Mouse (Mus musculus) fibroblast of lung, adult 2 months (primary cell): ENCODE data around the gene Klhl25.
"Not testable (repeated sequence)": the region's sequence is repeated elsewhere in the genome, so short reads cannot be mapped to it uniquely, and the experiment has no call there.

Experiments
- DNase-seq: peaks from one replicate; pipeline ENCODE4 v3.0.0-alpha.2; 2011; ENCODE audit warnings: low read depth

The Klhl25 gene

DNA sequence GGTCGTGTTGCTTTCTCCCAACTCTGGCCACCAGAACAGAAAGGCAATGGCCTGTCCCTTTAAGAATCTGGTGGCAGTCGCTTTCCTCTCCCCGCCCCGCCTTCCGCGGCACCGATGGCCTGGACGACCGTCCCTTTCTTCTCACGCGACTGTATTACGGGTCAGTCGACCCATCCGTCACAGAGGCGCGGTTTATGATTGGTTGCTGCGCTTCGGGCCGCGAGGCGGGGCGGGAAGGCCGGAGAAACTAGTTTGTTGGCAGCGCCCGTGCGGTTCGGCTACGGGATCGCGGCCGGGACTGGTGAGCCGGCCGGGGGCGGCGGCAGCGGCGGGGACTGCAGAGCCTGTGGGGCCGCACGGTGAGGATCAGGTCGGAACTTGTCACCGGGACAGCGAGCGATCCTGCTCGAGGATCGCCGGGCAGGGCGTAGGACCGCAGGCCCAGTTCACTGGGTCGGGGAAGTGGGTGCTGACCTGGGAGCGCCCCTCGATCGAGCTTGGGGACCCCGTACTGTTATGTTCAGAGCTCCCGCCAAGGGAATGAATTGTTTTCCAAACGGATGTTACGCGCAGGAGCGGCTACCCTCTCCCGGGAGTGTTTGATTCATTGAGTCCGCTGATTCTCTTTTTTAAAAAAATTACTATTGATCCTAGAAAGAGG is at the start of gene Klhl25:
TSS of gene Klhl25 (plus strand) at position 196 of the 661 bp plus-strand sequence.
- peak; percentile 94 for DNase-seq

DNA sequence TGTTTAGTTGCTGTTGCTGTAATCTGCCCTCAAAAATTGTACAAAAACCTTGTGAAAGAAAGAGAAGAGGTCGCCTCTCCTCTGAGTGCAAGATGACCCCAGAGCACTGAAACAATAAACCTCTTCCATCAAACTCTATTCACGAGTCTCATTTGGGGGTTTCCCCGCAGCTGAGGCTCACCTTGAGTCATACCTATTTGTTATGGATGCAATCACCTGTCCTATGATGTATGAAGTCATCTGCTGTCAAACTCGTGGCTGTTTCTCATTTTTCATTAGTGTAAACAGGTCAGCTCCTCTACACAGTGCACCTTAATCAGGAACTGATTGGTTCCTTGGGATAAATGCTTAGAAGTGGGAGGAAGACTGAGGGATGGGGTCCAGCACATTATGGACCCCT is 47.6 kb upstream of the Klhl25 start:
- no peak for DNase-seq

DNA sequence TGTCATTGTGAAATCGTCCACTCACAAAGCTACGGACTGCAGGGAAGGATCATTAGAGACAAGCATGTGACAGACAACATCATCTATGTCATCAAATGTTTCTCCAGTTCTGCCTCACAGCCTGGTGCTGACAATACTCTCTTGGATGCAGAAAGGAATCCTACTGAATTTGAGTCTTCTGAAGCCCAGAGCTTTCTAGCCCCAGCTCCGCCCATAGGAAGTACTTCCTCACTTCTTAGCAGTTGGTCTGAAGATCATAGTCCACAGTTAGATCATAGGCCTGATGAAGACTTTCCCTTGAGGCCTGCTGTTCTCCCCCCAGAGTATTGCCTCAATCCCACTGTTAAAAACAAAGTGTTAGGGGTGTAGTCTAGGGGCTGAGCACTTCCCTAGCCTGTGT is 47.1 kb upstream of the Klhl25 start:
- no peak for DNase-seq

DNA sequence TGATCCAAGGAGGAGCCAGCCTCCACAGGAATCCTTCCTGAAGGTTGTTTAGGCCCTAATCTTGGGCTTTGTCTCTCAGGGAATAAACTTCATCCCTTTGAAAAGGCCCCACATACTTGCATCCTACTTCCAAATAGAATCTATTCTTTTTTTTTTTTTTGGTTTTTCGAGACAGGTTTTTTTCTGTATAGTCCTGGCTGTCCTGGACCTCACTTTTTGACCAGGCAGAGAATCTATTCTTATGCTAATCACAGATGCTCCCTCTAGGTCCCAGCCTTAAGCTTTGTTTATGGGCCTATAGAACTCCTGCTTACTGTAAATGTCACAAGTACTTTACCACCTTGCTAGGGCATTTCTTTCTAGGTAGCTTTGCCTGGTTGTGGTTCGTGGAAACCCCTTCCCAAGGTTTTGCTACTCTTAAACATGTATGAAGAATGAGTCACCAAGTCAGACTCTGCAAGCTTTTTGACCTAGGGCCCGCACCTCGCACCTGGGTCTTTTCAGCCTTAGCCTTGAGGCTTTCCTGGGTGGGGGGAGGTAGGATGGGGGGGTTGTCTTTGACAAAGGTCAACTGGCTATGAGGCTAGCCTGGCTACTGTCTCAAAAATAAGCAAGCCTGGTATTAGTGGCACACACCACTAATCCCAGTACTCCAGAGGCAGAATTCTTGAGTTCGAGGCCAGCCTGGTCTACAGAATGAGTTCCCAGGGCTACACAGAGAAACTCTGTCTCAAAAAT is 46.3 kb upstream of the Klhl25 start:
- no peak for DNase-seq

DNA sequence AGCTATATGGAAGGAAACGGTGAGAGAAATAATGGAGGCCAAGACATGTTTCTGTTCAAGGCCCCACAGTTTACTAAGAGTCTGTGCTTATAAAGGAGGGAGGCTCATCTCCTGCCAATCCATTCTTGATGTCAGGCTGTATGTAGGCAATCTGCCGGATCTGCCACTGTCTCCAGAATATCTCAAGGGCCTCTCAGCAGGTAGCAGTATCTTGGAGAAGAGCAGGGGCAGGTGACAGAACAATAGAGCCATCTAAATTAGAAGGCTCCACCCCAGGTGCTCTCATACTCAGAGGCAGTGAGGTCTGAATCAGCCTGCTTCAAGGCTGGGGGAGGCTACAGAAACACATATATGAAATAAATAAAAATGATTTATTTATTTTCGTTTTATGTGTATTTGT is 45.2 kb upstream of the Klhl25 start:
- DNase-seq = no peak

DNA sequence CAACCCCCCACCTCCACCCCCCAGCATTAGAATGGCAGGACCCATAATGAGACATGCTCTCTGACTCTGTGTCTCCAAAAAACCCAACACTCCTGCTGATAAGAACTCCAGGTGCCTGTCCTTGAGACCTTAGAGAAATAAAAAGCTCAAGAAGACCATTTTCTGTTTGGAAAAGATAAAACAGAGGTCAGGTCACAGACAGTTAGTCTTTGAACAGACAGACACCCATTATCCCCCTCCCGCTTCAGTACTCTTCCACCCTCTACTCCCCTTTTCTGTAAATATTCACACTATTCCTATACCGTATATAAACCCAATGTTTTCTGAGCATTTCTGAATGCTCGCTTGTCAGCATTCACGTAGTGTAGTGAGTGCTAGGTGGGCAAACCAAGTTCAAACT is 41.9 kb upstream of the Klhl25 start:
- no peak for DNase-seq

DNA sequence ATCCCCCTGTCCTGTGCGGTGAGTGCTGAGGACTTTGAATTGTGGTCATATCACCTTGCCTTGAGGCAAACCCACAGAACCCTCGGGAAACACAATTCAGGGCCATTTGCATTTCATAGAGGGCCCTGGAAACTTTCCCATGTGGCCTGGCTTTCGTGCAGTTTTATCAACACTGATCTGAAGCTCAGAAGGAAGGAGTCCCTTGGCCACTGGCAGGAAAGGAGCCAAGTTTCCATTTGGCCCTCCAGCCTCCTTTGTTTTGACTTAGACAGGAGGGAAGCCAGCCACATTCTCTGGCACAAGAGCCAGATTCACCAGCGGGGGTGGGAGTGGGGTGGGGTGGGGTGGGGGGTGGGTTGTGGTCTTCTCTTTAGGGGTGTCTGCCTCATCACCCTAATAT is 41.4 kb upstream of the Klhl25 start:
- no peak for DNase-seq

DNA sequence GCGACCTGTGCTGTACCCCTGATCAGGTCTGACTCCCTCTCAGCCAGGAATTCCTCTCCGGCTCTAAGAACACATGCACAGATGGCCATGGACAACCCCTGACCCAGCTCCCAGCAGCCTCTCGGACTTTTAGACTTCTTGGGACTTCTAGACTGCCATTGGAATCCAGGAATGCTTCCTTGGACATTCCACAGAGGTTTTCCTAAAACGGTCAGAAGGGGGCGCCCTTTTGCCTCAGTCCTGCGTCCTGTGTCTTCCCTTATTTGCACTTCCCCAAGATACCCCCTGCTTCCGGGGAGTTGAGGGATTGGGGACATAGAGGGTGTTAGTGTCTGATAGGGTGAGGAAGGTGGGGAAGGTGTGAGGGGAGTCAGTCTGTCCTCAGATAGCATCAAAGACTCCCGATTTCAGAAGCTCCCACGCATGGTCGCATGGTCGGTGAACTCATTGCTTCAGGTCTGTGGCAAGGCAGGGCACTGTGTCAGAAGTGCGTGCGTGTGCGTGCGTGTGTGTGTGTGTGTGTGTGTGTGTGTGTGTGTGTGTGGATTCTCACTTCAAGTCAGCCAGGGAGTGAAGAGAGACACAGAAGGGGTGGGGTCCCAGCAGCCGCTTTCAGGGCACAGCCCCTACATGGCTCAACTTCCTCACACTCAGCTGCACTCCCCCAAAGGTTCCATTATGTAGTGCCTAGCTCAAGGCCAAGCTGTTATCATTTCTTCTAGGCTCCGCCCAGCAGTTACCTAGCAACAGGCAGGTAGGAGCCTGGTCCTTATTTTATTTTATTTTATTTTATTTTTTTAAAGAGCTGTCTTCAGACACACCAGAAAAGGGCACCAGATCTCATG is 40.4 kb upstream of the Klhl25 start:
- no peak for DNase-seq

DNA sequence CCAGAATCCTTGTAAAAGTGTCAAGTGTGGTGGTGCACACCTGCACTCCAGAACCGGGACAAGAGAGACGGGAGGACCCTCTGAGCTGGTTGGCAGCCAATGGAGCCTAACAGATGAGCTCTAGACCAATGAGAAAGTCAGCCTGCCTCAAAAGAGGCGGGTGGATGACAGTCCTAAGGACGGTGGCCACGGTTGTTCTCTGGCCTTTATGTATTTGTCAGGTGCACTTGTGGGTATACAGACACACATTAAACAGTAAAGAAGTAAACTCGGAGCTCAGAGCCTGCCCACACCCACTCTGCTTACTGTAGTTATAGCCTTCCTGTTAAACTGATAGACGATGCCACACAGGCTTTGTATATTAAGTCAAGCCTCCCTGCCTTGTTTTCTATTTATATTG is 27.4 kb upstream of the Klhl25 start:
- no peak for DNase-seq

DNA sequence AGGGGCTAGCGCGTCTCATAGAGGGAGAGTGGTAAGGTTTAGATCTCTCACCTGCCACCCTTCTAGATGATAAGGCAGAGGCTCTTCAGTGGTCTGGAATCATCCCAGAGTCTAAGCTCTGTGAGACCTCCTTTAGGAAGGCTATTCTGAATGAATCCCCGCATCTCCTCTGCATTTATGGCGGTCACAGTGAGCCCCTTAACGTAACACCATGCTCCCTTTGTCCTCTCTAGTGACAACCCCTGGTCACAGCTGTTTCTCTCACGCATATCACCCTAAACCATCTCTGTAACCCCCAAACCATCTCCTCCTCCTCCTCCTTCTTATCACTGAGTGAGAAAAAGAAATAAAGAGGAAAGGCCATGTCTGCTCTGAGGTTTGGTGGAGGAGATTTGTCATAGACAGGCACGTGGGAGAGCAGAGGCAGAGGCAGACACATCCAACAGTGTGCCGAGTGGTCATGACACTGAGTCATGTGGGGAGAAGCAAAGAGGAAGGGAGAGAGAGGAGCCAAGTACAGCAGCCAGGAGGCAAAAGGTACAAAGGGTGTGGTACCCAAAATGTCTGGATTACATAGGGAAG is 25.9 kb upstream of the Klhl25 start:
- no peak for DNase-seq

DNA sequence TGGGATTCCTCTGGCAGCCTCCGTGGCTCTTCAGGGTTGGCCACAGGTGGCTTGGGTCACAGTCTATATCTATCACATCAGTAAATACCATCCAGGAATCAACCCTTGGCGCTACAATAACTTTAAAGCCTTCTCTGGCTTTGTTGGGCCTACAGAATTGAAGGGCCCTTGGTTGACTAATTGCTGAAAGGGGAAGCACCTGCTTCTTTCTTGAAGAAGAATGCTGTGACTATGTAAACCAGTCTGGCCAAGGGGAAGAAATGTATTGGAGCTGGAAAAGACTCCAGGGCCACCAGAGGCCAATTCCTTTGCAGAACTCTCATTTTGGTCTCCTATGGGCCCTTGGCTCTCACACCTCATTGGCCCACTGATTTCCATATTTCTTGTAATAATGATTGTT is 25.0 kb upstream of the Klhl25 start:
- DNase-seq = no peak

DNA sequence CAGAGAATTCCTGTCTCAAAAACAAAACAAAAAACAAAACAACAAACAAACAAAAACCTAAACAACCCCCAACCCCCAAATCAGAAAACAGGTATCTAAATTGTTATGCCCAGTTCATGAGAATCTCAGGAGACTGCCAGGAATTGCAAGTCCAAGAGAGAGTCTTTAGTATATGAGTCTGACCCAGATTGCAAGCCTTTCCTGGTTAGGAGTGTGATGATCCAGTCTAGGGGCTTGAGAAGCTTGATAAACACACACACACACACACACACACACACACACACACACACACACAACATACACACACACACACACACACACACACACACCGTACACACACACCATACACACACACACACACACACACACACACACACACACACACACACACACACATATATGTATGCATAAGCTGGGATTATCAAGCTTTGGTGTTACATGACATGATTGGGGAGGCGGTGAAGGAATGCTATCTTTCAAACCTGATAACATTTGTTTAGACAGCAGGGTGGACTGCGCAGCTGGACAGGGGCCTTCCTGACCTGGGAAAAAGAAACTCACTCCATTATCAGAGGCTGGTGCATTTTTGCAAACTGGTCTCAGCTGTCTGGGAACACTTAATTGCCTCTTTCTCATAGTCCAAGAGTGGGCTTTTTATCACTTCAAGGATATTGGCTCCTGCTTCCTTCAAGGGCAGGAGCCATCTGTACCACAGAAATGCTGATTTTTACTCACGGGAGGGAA is 21.6 kb upstream of the Klhl25 start:
- no peak for DNase-seq

DNA sequence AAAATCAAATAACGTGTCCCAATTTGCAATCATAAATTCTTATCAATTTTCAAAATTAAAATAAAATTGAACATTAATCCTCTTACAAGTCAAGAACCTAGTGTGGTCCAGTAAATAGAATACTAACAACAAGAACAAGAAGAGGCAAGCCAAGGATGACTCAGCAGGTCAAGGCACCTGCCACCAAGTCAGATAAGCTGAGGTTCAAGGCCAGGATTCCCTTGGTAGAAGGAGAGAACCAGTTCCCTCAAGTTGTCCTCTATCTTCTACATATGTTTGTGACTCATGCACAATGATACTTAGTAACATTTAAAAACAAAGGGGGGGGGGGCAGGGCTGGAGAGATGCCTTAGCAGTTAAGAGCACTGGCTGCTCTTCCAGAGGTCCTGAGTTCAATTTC is 20.8 kb upstream of the Klhl25 start:
- DNase-seq = no peak

DNA sequence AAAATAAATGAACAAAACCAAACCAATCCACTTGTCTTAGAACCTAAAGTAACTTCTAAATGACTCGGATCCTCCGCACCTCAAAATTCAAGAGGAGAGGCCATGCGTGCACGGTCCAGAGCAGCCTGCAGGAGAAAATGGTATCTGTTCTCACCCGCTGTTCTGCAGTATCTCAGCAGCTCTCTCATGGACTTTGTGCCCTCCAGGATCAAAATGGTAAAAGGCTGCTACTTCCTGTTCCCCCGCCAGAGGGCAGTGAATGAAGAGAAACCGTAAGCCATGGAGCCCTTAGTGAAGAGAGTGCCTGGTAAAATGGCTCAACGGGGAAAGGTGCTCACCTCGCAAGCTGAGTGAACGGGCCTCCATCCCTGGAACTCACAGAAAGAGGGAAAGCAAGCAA is 20.3 kb upstream of the Klhl25 start:
- DNase-seq = peak; percentile 43

DNA sequence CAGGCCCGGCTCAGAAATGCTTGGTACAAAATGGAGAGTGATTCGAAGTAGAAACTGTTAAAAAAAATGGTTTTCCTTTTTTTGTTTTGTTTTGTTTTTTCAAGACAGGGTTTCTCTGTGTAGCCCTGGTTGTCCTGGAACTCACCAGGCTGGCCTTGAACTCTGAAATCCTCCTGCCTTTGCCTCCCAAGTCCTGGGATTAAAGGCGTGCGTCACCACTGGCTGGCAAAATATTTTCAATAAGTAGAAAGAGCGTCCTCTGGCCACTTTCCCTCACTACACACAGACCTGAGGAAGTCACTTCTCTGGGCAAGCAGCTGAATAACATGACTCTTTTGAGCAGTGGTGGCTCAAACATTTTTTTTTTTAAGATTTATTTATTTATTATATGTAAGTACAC is 19.6 kb upstream of the Klhl25 start:
- DNase-seq = no peak

DNA sequence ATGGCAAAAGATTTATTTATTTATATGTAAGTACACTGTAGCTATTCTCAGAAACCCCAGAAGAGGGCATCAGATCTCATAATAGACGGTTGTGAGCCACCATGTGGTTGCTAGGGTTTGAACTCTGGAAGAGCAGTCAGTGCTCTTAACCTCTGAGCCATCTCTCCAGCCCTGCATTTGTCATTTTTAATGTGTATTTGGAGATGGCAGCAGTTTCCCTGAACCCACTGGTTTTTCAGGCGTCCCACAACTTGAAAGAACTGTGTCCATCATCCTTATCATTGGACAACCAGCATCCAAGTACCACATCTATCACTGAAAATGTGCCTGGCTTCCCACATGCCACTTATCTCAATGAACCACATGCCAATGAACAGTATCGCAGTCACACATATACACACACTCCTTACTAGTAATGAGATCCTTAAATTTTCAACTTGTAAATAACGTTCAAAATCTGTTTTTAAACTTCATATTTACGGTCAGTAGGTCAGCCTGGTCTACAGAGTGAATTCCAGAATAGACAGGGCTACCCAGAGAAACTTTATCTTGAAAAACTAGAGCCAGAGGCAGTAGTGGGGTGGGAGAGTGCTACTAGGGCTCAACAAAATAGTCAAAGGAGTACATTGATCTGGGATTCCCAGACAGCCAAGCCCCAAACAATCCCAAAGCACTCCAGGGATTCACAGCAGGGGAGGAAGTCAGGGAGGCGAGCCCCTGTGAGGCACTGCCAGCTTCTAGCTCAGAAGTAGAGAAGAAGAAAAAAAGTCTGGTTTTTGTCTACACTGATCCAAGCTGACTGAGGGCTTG is 17.7 kb upstream of the Klhl25 start:
- no peak for DNase-seq

DNA sequence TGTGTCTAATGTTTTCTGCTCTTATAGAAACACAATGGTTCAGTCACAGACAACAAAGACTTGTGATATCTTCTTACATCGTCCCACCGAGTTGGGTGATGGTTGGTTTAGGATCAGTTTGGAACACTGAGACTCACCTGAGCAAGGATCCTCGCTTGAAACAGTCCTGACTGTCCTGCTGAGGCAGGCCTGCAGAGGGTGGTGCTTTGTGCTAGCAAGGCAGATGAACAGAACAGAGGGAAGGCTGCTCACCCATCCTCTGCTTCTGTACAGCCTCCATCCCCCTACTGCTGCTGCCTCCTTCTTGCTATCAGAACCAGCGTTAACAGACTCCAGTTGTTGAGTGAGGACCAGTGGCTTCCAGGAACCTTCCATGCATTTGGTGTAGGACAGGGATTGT is 14.2 kb upstream of the Klhl25 start:
- not testable (repeated sequence) for DNase-seq

DNA sequence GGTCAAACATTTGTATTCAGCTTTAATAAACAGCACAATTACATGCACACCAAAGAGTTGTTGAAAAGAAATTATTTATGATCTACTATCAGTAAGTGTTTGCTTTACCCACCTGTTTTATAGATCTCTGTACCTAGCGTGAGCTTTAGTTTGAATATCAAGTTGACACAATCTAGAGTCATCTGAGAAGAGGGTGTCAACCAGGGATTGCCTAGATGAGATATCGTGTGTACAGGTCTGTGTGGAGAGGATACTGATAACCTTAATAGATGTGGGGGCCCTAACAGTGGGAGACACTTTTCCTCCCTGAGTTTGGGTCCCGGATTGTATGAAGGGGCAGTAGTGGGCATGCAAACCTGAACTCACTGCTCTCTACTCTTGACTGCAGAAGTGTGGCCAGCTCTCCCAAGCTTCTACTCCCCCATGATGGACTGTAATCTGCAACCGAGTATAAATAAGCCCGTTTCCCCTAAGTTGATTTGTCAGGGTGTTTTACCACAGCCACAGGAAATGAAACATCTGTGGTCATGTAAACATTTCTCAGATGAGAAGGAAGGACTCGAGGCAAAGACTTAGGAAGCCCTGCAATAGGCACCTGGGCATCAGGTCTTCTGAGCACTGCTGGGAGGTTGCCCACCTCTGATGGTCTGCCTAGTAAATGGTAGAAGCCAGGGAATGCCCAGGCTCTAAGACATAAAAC is 13.0 kb upstream of the Klhl25 start:
- not testable (repeated sequence) for DNase-seq

DNA sequence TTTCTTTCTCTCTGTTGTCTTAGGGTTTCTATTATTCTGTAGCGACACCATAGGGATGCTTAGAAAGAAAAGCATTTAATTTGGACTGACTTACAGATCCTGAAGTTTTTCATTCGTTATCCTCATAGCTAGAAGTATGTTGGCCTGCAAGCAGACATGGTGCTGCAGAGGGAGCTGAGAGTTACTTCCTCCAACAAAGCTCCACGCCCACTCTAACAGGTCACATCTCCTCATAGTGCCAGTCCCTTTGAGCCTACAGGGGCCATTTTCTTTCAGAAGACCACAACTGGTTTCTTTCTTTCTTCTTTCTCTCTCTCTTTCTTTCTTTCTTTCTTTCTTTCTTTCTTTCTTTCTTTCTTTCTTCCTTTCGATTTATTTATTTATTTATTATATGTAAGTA is 8.0 kb upstream of the Klhl25 start:
- DNase-seq = no peak

DNA sequence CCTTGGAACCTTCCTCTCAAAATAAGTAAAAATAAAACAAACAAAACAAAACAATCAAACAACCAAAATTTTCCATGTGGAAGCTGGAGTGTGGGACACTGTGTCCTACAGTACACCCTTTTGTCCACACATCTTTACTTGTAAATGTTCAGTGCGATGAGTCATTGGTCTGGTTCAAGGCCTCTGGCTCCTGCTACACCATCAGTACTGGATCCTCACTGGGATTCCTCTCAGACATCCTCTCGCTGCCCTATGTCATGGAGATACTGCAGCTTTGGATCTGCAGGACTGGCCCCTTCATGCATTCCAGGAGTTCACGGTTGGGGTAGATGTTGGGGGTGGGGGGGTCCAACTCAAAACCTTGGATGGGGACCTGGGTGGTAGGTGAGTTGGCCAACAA is 5.8 kb upstream of the Klhl25 start:
- DNase-seq = no peak
